Mouse (Mus musculus) hindlimb bud, embryonic 11.5 days (tissue): Measurements from ENCODE around the gene Chrdl2.
"Not testable (repeated sequence)": the region's sequence is repeated elsewhere in the genome, so short reads cannot be mapped to it uniquely, and the experiment has no call there.

Experiments
- DNase-seq: peaks from one replicate; pipeline ENCODE4 v3.0.0-alpha.2; 2012; ENCODE audit warnings: low read depth, low spot score; ENCODE audit errors: extremely low spot score

The Chrdl2 gene

GRCm38 (mm10) chr7:100034815-100035463 lies 29.0 kb downstream of the Chrdl2 start:
- DNase-seq, result no peak

- no peak for DNase-seq
Measured at GRCm38 (mm10) chr7:100036050-100036449, 30.1 kb downstream of the Chrdl2 start.

- no peak for DNase-seq
Measured at GRCm38 (mm10) chr7:100036495-100036894, 30.5 kb downstream of the Chrdl2 start.

GRCm38 (mm10) chr7:100042120-100042519 lies 36.1 kb downstream of the Chrdl2 start:
- DNase-seq, result no peak

- DNase-seq, result no peak
Measured at GRCm38 (mm10) chr7:100043096-100043495, 37.1 kb downstream of the Chrdl2 start.

GRCm38 (mm10) chr7:100043605-100044031 lies 37.6 kb downstream of the Chrdl2 start:
- no peak for DNase-seq

- no peak for DNase-seq
Measured at GRCm38 (mm10) chr7:100046486-100046885, 40.5 kb downstream of the Chrdl2 start.

- DNase-seq, result no peak
Measured at GRCm38 (mm10) chr7:100051904-100052303, 45.9 kb downstream of the Chrdl2 start.

GRCm38 (mm10) chr7:100052991-100053390 lies 47.0 kb downstream of the Chrdl2 start:
- DNase-seq, result not testable (repeated sequence)

- DNase-seq, result no peak
Measured at GRCm38 (mm10) chr7:100073959-100074358, 68.0 kb downstream of the Chrdl2 start.

- DNase-seq, result no peak
Measured at GRCm38 (mm10) chr7:100076296-100076695, 70.3 kb downstream of the Chrdl2 start.

GRCm38 (mm10) chr7:100077071-100077470 lies 71.1 kb downstream of the Chrdl2 start:
- no peak for DNase-seq

- no peak for DNase-seq
Measured at GRCm38 (mm10) chr7:100080087-100080781, 74.3 kb downstream of the Chrdl2 start.

- DNase-seq, result no peak
Measured at GRCm38 (mm10) chr7:100082836-100083235, 76.9 kb downstream of the Chrdl2 start.

GRCm38 (mm10) chr7:100083812-100084211 lies 77.8 kb downstream of the Chrdl2 start:
- DNase-seq, result no peak
